Mouse (Mus musculus): Measurements from ENCODE around the gene Vgll4. TPM values are rescaled to one million over a fixed set of nuclear protein-coding genes. Genes with fewer than 3 reads are reported as not detected.
A peak's percentile ranks its signal among the peaks of the same experiment; 100 is the strongest.

Gene Vgll4
- total and polyA plus RNA-seq, 2 experiments, result 24.3 to 44.5 TPM

DNA sequence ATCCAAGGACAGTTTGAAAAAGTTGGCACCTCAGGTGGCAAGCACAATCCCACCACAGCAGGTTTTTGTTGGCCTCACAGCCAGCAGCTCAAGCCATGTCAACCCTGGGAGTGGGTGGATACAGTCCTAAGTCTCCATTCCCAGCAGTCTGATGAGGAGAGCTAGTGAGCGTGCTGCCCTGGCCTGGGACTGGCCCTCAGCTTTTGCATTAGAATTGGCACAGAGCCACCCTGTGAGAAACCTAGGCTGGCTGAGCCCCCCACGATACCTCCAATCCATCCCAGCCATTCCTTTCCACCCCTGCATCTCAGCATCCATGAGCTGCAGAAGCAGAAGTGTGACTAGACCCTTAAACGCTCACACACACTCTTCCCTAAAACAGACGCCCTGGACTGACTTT lies 67.9 kb downstream of the Vgll4 start:
- peaks cover 66% of the 10 kb centered on the region for H3K79me2 ChIP-seq (ENCODE audit: control insufficient read depth, insufficient read depth, low read length)
- H3K9ac ChIP-seq (ENCODE audit: low read depth, low read length), result no peak overlapping the region
- no peaks in the 10 kb centered on the region for H3K27me3 ChIP-seq (ENCODE audit: control insufficient read depth, insufficient read depth, low read length)
- peaks cover 41% of the 10 kb centered on the region for H3K4me1 ChIP-seq (ENCODE audit: control insufficient read depth, insufficient read depth, low read length)
- TF ChIP-seq POLR2A (IDR thresholded peaks at IDR 0.05; ENCODE audit: extremely low read depth, insufficient read depth, low read length) (no peak), CTCF (IDR thresholded peaks at IDR 0.05; ENCODE audit: low read depth, low read length) (no peak)
- no peak overlapping the region for H3K27ac ChIP-seq (replicated peaks; ENCODE audit: insufficient read depth, low read depth, low read length)
- H3K36me3 ChIP-seq (ENCODE audit: control insufficient read depth, insufficient read depth, low read length), result no peaks in the 10 kb centered on the region
- DNase-seq (ENCODE audit: extremely low read depth, low read depth, low spot score), result no peak
- WGBS, result 66% methylated on average over 4 of the region's 4 CpGs
- no peak overlapping the region for H3K4me3 ChIP-seq (ENCODE audit: insufficient read depth, low read depth, low read length)

DNA sequence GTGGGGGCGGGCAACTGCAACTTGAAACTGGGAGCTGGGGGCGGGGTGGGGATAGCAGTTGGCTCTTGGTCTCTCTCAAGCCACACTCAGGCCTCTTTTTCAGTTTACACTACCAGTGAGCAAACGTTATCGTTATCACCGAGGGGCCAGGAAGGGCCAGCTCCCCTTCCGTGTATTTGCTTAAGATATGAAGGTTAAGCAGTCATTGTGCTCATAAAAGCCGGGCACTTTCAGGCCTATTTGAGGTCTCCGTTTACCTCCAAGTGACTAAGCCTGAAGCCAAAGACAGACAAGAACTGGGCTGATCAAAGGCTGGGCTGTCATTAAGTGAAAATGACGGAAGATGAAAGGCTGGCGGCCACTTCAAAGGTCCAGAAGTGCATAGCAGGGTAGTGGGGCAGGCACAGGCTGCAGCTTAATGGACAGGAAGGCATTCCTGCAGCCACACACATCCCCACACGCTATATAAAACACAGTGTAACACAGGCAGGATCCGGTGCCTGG lies 68.4 kb downstream of the Vgll4 start:
- H3K36me3 ChIP-seq (ENCODE audit: control insufficient read depth, insufficient read depth, low read length), result no peaks in the 10 kb centered on the region
- H3K79me2 ChIP-seq (ENCODE audit: control insufficient read depth, insufficient read depth, low read length), result peaks cover 66% of the 10 kb centered on the region
- no peaks in the 10 kb centered on the region for H3K27me3 ChIP-seq (ENCODE audit: control insufficient read depth, insufficient read depth, low read length)
- peak; percentile 72 for DNase-seq (ENCODE audit: extremely low read depth, low read depth, low spot score)
- no peak overlapping the region for H3K9ac ChIP-seq (ENCODE audit: low read depth, low read length)
- peaks cover 45% of the 10 kb centered on the region for H3K4me1 ChIP-seq (ENCODE audit: control insufficient read depth, insufficient read depth, low read length)
- TF ChIP-seq POLR2A (IDR thresholded peaks at IDR 0.05; ENCODE audit: extremely low read depth, insufficient read depth, low read length) (no peak), CTCF (IDR thresholded peaks at IDR 0.05; ENCODE audit: low read depth, low read length) (no peak)
- WGBS, result 12% methylated on average over 12 of the region's 12 CpGs
- H3K4me3 ChIP-seq (ENCODE audit: insufficient read depth, low read depth, low read length), result no peak overlapping the region
- H3K27ac ChIP-seq (replicated peaks; ENCODE audit: insufficient read depth, low read depth, low read length), result no peak overlapping the region

DNA sequence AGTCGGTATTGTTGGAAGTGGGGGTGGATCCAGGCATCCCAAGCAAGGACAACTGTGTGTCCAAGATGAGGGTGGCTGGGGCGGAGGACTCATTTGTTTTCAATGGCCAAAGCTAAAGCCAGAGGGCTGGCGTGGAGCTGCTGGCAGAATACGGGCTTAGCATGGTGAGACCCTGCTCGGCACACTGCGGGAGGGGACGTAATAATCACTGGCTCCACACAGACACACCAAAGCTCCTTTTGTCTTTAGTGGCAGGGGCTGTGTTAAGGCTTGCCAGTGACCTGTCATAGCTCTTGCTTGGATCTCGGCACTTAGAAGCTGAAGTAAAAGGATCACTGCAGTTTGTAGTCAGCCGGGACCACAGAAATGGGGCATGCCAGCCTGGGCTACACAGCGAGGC lies 69.6 kb downstream of the Vgll4 start:
- Histone ChIP-seq H3K27ac (replicated peaks; ENCODE audit: insufficient read depth, low read depth, low read length) (no peak overlapping the region), H3K27me3 (ENCODE audit: control insufficient read depth, insufficient read depth, low read length) (no peaks in the 10 kb centered on the region), H3K4me3 (ENCODE audit: insufficient read depth, low read depth, low read length) (no peak overlapping the region), H3K36me3 (ENCODE audit: control insufficient read depth, insufficient read depth, low read length) (no peaks in the 10 kb centered on the region), H3K4me1 (ENCODE audit: control insufficient read depth, insufficient read depth, low read length) (peaks cover 40% of the 10 kb centered on the region), H3K79me2 (ENCODE audit: control insufficient read depth, insufficient read depth, low read length) (peaks cover 59% of the 10 kb centered on the region), H3K9ac (ENCODE audit: low read depth, low read length) (no peak overlapping the region)
- 88% methylated on average over 10 of the region's 10 CpGs for WGBS
- DNase-seq (ENCODE audit: extremely low read depth, low read depth, low spot score), result no peak
- TF ChIP-seq CTCF (IDR thresholded peaks at IDR 0.05; ENCODE audit: low read depth, low read length) (no peak), POLR2A (IDR thresholded peaks at IDR 0.05; ENCODE audit: extremely low read depth, insufficient read depth, low read length) (no peak)

DNA sequence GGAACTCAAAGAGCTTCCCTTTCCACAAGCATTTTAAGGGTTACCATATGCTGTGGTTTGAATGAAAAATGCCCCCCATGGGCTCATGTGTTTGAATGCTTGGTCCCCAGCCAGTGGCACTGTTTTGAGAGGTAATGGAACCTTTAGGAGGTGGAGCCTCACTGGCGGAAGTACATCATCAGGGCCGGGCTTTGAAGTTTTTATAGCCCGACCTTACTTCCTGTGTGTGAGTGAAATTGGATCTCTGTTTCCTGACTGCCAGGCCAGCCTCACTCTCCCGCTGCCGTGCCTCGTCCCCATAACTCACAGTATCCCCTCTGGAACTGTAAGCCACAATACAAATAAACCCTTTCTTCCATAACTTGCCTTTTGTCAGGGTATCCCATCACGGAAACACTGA lies 70.1 kb downstream of the Vgll4 start:
- no peak overlapping the region for H3K27ac ChIP-seq (replicated peaks; ENCODE audit: insufficient read depth, low read depth, low read length)
- H3K27me3 ChIP-seq (ENCODE audit: control insufficient read depth, insufficient read depth, low read length), result no peaks in the 10 kb centered on the region
- WGBS, result 65% methylated on average over 7 of the region's 7 CpGs
- TF ChIP-seq POLR2A (IDR thresholded peaks at IDR 0.05; ENCODE audit: extremely low read depth, insufficient read depth, low read length) (no peak), CTCF (IDR thresholded peaks at IDR 0.05; ENCODE audit: low read depth, low read length) (no peak)
- no peak overlapping the region for H3K9ac ChIP-seq (ENCODE audit: low read depth, low read length)
- no peak overlapping the region for H3K4me3 ChIP-seq (ENCODE audit: insufficient read depth, low read depth, low read length)
- H3K79me2 ChIP-seq (ENCODE audit: control insufficient read depth, insufficient read depth, low read length), result peaks cover 54% of the 10 kb centered on the region
- no peak for DNase-seq (ENCODE audit: extremely low read depth, low read depth, low spot score)
- H3K4me1 ChIP-seq (ENCODE audit: control insufficient read depth, insufficient read depth, low read length), result peaks cover 43% of the 10 kb centered on the region
- no peaks in the 10 kb centered on the region for H3K36me3 ChIP-seq (ENCODE audit: control insufficient read depth, insufficient read depth, low read length)

DNA sequence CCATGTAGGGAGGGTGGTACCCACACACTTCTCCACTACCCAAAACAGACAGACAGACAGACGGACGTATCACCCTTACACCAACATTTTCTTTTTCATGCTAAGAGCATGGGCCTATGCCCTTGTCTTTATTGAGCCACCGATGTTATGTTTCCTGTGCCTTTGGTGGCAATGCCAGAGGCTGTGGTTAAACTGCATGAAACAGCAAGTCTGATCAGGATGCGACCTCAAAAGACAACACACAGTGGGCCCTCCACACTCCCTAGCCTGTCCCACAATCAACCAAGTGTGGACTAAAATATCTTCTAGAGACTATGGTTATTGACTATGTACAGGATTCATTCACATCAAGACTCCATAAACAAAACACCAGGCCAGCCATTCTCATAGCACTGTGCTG lies 70.8 kb downstream of the Vgll4 start:
- H3K4me3 ChIP-seq (ENCODE audit: insufficient read depth, low read depth, low read length), result no peak overlapping the region
- H3K27me3 ChIP-seq (ENCODE audit: control insufficient read depth, insufficient read depth, low read length), result no peaks in the 10 kb centered on the region
- H3K36me3 ChIP-seq (ENCODE audit: control insufficient read depth, insufficient read depth, low read length), result no peaks in the 10 kb centered on the region
- no peak for DNase-seq (ENCODE audit: extremely low read depth, low read depth, low spot score)
- 90% methylated on average over 4 of the region's 4 CpGs for WGBS
- H3K27ac ChIP-seq (replicated peaks; ENCODE audit: insufficient read depth, low read depth, low read length), result no peak overlapping the region
- H3K4me1 ChIP-seq (ENCODE audit: control insufficient read depth, insufficient read depth, low read length), result peaks cover 44% of the 10 kb centered on the region
- peaks cover 51% of the 10 kb centered on the region for H3K79me2 ChIP-seq (ENCODE audit: control insufficient read depth, insufficient read depth, low read length)
- no peak overlapping the region for H3K9ac ChIP-seq (ENCODE audit: low read depth, low read length)
- no peak for TF ChIP-seq POLR2A (IDR thresholded peaks at IDR 0.05; ENCODE audit: extremely low read depth, insufficient read depth, low read length)
- no peak for TF ChIP-seq CTCF (IDR thresholded peaks at IDR 0.05; ENCODE audit: low read depth, low read length)

DNA sequence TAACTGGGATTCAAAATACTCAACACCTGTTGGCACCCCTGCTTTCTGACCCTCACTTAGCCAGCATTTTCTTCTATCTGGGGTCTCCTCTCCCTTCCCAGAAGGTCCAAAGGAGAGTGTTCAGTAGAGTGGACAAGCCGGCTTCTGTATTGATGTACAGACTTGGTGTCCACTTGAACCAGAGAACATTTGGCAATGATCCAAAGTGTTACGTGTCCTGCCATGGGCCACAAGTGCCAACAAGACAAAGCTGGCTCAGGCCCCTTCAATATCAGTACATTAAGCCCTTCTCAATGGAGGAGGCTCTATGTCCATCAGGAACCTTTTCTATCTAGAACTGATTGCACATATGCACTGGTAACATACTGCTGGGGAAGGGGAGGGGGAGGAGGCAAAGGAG lies 73.5 kb downstream of the Vgll4 start:
- Histone ChIP-seq H3K79me2 (ENCODE audit: control insufficient read depth, insufficient read depth, low read length) (peaks cover 45% of the 10 kb centered on the region), H3K27me3 (ENCODE audit: control insufficient read depth, insufficient read depth, low read length) (no peaks in the 10 kb centered on the region), H3K4me3 (ENCODE audit: insufficient read depth, low read depth, low read length) (no peak overlapping the region), H3K36me3 (ENCODE audit: control insufficient read depth, insufficient read depth, low read length) (no peaks in the 10 kb centered on the region), H3K9ac (ENCODE audit: low read depth, low read length) (no peak overlapping the region), H3K4me1 (ENCODE audit: control insufficient read depth, insufficient read depth, low read length) (peaks cover 50% of the 10 kb centered on the region), H3K27ac (replicated peaks; ENCODE audit: insufficient read depth, low read depth, low read length) (peak overlapping the region; percentile 52)
- peak; percentile 88 for DNase-seq (ENCODE audit: extremely low read depth, low read depth, low spot score)
- TF ChIP-seq CTCF (IDR thresholded peaks at IDR 0.05; ENCODE audit: low read depth, low read length) (no peak), POLR2A (IDR thresholded peaks at IDR 0.05; ENCODE audit: extremely low read depth, insufficient read depth, low read length) (no peak)
- 10% methylated on average over 2 of the region's 2 CpGs for WGBS

Data from liver, adult 2 months (tissue).